Mouse (Mus musculus) erythroblast, embryonic 14.5 days (primary cell): ENCODE measurements around the gene Ubox5.

Experiments used
- GATA1 ChIP-seq: IDR thresholded peaks from 2 replicates; pipeline ENCODE4 v1.6.1; 2012; ENCODE audit warnings: low read length, inconsistent platforms, mixed read lengths
- TAL1 ChIP-seq: IDR thresholded peaks from 3 replicates; pipeline ENCODE4 v1.6.1; 2012; ENCODE audit warnings: low read length, inconsistent platforms, mixed read lengths

GRCm38 (mm10) chr2:130558015-130558414 lies 71.8 kb downstream of the Ubox5 start:
- TF ChIP-seq GATA1 (no peak), TAL1 (no peak)
